Mouse (Mus musculus) T-helper 2 cell (primary cell): ENCODE measurements around the gene Eef1g.
"Not testable (repeated sequence)": the region's sequence is repeated elsewhere in the genome, so short reads cannot be mapped to it uniquely, and the experiment has no call there.

Experiments used
- in situ Hi-C: fragments of 300-600 bp; cut with MboI, MseI; formaldehyde crosslinking; loops from one replicate; pipeline ENCODE4 v1.15.1; 2025; ENCODE audit warnings: high pct_unique_total_duplicates

Gene Eef1g

GRCm38 (mm10) chr19:8984255-8984868 lies 17.5 kb downstream of the Eef1g start:
- in situ Hi-C loops = loop anchor here (10.0 kb wide), 1 partner anchor 100 kb away; the partner anchor contains the start of gene Scgb1a1

DNA sequence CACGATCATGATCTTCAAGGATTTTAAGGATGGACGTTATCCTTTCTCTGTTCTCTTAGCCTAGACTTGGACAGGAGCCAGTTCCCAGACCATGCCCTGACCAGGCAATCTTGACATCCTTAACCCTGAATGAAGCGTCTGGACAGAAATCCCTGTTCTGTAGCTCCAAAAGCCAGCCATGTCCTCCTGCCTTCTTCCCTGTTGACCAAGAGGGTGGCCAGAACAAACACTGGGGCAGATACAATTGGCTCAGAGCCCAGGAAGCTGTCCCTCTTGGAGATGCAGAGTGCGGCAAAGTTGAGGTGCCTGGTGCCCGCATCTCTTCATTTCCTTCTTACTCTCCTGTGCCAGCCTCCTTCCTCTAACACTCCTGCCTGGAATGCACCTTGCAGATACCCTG lies 19.1 kb downstream of the Eef1g start:
- in situ Hi-C loops = loop anchor here (10.0 kb wide), 1 partner anchor 99 kb away; the partner anchor contains the start of gene Scgb1a1

DNA sequence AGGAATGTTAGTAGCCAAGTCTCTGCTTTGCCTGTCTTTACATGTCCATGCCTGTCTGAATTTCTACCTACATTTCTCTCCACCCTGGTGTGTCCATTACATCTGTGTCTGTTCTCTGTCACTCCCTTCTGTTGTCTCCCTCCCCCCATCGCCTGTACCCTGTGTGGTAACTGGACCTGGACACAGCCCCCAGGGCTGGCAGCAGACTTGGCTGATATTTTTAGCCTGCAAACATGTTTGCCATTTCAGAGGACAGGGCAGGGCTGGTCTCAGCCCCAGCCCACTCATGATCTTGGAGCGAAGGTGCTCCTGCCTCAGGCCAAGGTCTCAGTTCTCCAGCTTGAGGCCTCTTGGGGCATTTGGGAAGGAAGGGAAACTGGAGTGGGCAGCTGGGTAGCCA lies 21.0 kb downstream of the Eef1g start:
- in situ Hi-C loops = loop anchor here (10.0 kb wide), 1 partner anchor 97 kb away; the partner anchor contains the start of gene Scgb1a1

- in situ Hi-C loops = loop anchor here (10.0 kb wide), 1 partner anchor 96 kb away; the partner anchor contains the start of gene Scgb1a1
Measured at GRCm38 (mm10) chr19:8988346-8989065, 21.7 kb downstream of the Eef1g start.

- in situ Hi-C loops = loop anchor here (10.0 kb wide), 1 partner anchor 96 kb away; the partner anchor contains the start of gene Scgb1a1
Measured at GRCm38 (mm10) chr19:8989066-8989566, 22.3 kb downstream of the Eef1g start, which contains the start of gene Ahnak. TSS of gene Ahnak (plus strand) at chr19:8989284.

- in situ Hi-C loops = loop anchor here (5.0 to 10.0 kb wide), 2 partner anchors 63 to 95 kb away; partner anchors contain the start of gene Scgb1a1
Measured at GRCm38 (mm10) chr19:8989567-8990431, 23.0 kb downstream of the Eef1g start.

DNA sequence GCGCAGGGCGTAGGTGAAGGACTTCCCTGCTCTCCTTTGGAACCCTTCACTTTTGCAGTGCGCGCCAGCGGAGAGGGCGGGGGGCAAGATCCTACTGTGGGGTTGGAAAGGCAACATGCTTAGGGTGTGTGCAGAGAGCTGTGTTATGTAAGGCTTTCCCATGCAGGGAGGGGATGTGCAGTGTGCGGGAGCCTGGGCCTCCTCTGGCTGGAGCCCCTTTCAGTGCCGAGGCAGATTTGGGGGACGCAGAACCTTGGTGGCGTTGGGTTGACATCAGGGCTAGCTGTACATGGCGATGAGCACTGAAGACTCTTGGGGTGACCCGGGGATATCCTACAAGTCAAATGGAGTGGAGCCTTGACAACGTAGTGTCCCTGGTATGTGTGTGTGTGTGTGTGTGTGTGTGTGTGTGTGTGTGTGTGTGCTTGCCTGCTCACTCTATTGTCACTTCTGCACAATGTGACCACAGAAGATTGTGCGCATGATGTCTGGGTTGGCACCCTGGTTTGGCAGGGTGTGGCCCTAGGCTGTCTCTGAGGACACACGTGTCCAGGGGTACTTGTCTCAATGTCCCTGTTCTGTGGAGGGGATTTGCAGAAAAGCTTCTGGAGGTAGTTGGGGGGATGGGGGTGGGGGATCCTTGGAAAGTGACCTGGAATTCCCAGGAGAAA lies 23.7 kb downstream of the Eef1g start:
- in situ Hi-C loops = loop anchor here (5.0 kb wide), 1 partner anchor 62 kb away; no protein-coding TSS in a partner anchor

- in situ Hi-C loops = loop anchor here (5.0 kb wide), 1 partner anchor 61 kb away; no protein-coding TSS in a partner anchor
Measured at GRCm38 (mm10) chr19:8991245-8991870, 24.5 kb downstream of the Eef1g start.

GRCm38 (mm10) chr19:8991871-8992735 lies 25.3 kb downstream of the Eef1g start:
- in situ Hi-C loops = loop anchor here (5.0 kb wide), 1 partner anchor 60 kb away; no protein-coding TSS in a partner anchor

- in situ Hi-C loops = loop anchor here (5.0 kb wide), 1 partner anchor 59 kb away; no protein-coding TSS in a partner anchor
Measured at GRCm38 (mm10) chr19:8992769-8993624, 26.2 kb downstream of the Eef1g start.

GRCm38 (mm10) chr19:8993625-8993912 lies 26.7 kb downstream of the Eef1g start:
- in situ Hi-C loops = loop anchor here (5.0 kb wide), 1 partner anchor 59 kb away; no protein-coding TSS in a partner anchor

- in situ Hi-C loops = loop anchor here (5.0 kb wide), 1 partner anchor 57 kb away; no protein-coding TSS in a partner anchor
Measured at GRCm38 (mm10) chr19:8994813-8995607, 28.2 kb downstream of the Eef1g start.

DNA sequence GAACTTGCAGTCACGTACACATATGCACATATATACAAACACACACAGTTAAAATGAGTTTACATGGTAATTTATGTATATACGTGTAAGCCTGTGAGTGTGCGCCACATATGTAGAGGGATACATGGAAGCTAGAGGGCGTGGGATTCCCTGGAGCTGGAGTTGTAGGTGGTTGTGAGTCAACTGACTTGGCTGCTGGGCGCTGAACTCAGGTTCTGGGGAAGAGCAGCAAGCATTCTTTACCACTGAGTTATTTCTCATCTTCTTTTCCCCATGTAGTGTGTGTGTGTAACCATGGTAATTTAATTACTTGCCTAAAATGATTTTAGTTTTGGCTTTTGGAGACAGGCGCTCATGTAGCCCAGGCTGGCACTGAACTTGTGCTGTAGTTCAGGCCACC lies 29.8 kb downstream of the Eef1g start:
- in situ Hi-C loops = no loop called here

GRCm38 (mm10) chr19:8997546-8997945 lies 30.7 kb downstream of the Eef1g start:
- in situ Hi-C loops = no loop called here

DNA sequence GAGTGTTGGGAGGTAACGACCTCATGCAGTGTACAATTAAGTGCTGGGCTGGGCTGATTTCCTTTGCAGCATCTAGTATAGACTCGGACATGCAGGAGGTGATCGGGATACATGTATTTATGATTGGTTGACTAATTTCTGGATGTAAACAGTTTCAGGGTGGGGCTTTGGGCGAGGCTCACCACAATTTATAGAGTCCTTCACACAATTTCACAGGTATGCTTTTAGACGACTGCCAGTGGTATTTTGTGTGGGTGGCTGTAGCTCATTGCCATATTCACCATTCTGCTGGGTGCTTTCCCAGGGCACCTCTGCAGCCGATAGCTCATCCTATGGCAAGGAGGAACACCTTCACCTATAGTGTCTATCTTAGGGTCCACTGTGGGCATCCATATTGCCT lies 31.7 kb downstream of the Eef1g start:
- in situ Hi-C loops = no loop called here

DNA sequence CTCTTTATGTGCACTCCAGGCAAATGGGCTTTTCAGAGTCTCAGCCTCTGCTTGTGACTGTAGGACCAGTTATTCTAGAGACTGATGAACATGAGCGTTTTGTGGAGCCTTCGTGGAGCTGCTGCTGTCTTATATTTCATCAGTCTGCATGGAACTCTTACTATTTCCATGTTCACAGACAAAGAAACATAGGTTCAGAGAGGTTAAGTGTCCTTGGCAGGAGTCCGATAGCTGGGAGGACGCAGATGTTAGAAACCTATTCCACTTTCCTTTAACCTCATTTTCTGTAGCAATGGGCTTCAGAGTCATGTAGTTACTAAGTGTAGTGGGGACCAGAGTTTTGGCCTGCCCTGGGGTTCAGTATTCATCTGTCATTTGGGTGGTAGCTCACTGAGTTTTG lies 32.4 kb downstream of the Eef1g start:
- in situ Hi-C loops = no loop called here

- in situ Hi-C loops = not testable (repeated sequence)
Measured at GRCm38 (mm10) chr19:9006915-9007314, 40.1 kb downstream of the Eef1g start.

GRCm38 (mm10) chr19:9019298-9019697 lies 52.5 kb downstream of the Eef1g start:
- in situ Hi-C loops = no loop called here
